Mouse (Mus musculus): ENCODE results near the gene Arhgap45. TPM values are rescaled to one million over a fixed set of nuclear protein-coding genes. Genes with fewer than 3 reads are reported as not detected.

The Arhgap45 gene
- polyA plus RNA-seq, 1 experiment from 2014 or later = 5.6 TPM

DNA sequence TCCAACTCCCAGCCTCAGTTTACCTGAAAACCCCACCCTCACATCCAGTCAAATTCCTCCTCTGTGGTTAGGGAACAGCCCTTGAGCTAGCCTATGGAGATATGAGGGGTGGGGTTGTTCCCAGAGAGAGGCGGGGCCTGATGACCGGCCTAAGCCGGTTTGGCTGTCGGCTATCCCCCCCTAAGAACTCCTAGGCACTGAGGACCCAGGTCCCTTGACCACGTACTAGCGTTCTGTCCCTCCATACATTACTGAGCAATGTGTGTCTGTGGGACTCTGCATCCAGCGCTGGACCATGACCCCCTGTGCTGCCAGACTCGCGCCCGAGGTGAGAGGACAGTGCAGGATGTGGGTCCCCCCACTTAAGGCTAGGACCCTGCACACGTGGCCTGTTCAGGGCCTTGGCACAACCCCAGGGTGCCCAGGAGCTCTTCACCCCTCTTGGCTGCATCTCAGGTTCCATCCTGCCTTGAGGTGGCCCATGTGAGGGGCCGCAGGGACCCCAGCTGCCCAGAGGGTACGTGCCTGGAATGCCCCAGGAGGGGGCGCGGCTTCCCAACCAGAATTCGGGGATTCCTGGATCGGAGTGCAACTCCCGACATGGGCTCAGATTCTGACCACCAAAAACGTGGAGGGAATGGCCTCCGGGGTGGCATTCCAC, 3.1 kb downstream of the Arhgap45 start:
- 5% methylated on average over 20 of the region's 20 CpGs for WGBS
- ATAC-seq (ENCODE audit: low FRiP score, low read depth) = 0 out of 2 replicates have a peak, but pooled peaks have one; percentile 34
- Histone ChIP-seq H3K9me3 (no peaks in the 10 kb centered on the region), H3K27ac (replicated peaks) (no peak overlapping the region), H3K9ac (replicated peaks) (peak overlapping the region; percentile 49; the same call in 1 of the 2 replicates), H3K36me3 (no peaks in the 10 kb centered on the region), H3K4me1 (peaks cover 14% of the 10 kb centered on the region), H3K27me3 (peaks cover 61% of the 10 kb centered on the region), H3K4me2 (replicated peaks) (peak overlapping the region; percentile 39), H3K4me3 (peak overlapping the region; percentile 17; the same call in 1 of the 2 replicates)

DNA sequence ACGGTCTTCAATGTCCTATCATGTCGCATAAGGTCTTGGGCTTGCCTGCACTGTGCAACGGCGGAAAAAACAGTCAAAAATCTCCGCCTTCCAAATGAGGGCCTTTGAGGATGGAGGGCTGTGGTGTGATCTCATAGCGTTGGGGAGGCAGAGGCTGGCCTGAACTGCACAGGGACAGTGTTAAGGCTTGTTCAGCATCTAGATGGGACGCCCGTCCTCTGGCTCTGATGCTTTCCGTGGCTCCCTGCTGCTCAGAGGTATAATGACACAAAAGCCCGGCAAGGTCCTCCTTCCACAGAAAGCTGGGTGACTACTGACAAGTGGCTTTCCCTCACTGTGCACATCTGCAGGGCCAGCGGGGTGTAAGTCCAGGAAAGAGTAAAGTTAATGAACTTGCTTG, 3.7 kb downstream of the Arhgap45 start:
- no peak for ATAC-seq (ENCODE audit: low FRiP score, low read depth)
- Histone ChIP-seq H3K27ac (replicated peaks) (no peak overlapping the region), H3K9ac (replicated peaks) (no peak overlapping the region), H3K36me3 (no peaks in the 10 kb centered on the region), H3K9me3 (no peaks in the 10 kb centered on the region), H3K4me1 (peaks cover 14% of the 10 kb centered on the region), H3K27me3 (peaks cover 55% of the 10 kb centered on the region), H3K4me3 (peak overlapping the region; percentile 17; the same call in 1 of the 2 replicates), H3K4me2 (replicated peaks) (peak overlapping the region; percentile 39)
- 16% methylated on average over 11 of the region's 11 CpGs for WGBS

DNA sequence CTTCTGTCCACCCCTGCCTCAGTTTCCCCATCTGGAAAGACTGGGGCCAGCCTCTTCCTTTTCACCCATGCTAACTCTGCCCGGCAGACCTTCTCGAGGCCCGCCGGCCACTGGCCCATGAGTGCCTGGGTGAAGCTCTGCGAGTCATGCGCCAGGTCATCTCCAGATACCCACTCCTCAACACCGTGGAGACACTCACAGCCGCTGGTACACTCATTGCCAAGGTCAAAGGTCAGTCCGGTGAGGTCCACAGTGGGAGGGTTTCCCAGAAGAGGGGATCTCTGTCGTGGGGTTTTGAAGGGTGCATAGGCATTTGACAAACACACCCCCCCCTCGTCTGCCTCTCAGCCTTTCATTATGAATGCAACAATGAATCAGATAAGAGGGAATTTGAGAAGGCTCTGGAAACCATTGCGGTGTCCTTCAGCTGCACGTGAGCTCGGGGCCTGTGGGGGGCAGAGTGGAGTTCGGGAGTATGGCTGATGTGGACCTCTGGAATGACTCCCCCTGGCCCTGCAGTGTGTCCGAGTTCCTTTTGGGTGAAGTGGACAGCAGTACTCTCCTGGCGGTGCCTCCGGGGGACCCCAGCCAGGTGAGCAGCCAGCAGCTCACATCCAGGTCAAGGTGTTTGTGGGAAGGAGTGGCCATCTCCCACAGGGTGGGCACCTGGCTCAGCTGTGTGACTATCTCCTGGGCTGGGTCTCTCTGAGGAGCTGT, 4.3 kb downstream of the Arhgap45 start:
- no peak overlapping the region for H3K27ac ChIP-seq (replicated peaks)
- 82% methylated on average over 18 of the region's 18 CpGs for WGBS
- H3K4me2 ChIP-seq (replicated peaks) = no peak overlapping the region
- H3K4me3 ChIP-seq = no peak overlapping the region
- no peak overlapping the region for H3K9ac ChIP-seq (replicated peaks)
- peaks cover 50% of the 10 kb centered on the region for H3K27me3 ChIP-seq
- H3K9me3 ChIP-seq = no peaks in the 10 kb centered on the region
- H3K36me3 ChIP-seq = no peaks in the 10 kb centered on the region
- peaks cover 14% of the 10 kb centered on the region for H3K4me1 ChIP-seq
- ATAC-seq (ENCODE audit: low FRiP score, low read depth) = no peak

DNA sequence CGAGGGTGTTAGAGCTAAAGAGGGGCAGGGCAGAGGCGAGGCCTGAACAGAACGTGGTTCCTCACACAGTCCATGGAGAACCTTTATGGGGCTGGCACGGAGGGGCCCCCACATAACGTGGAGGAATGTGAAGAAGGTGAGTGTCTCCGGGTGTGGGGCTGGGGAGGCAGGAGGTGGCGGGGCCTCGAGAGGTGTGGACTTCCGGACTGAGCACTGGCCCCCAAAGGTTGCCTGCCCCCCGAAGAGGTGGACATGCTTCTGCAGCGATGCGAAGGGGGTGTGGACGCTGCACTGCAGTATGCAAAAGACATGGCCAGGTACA, 4.8 kb downstream of the Arhgap45 start:
- Histone ChIP-seq H3K27me3 (peaks cover 44% of the 10 kb centered on the region), H3K36me3 (no peaks in the 10 kb centered on the region), H3K4me3 (no peak overlapping the region), H3K9me3 (no peaks in the 10 kb centered on the region), H3K9ac (replicated peaks) (no peak overlapping the region), H3K27ac (replicated peaks) (no peak overlapping the region), H3K4me1 (peaks cover 14% of the 10 kb centered on the region), H3K4me2 (replicated peaks) (no peak overlapping the region)
- WGBS = 92% methylated on average over 13 of the region's 13 CpGs
- ATAC-seq (ENCODE audit: low FRiP score, low read depth) = no peak

DNA sequence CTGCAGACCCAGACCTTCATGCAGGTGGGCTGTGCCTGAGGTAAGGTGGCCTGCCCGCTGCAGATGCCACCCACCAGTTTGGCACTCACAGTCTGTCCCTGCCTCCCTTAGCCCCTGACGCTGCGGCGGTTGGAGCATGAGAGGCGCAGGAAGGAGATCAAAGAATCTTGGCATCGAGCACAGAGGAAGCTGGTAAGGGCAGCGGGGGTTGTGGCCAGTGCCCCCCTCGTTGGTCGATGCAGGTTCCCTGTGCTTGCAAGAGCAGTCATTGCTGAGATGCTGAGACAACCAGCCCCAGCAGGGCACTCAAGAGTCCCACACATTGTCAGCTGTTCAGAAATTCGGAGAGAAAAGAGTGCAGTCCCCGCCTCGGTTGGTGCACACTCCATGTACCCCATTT, 5.7 kb downstream of the Arhgap45 start:
- ATAC-seq (ENCODE audit: low FRiP score, low read depth) = no peak
- Histone ChIP-seq H3K4me2 (replicated peaks) (no peak overlapping the region), H3K9me3 (no peaks in the 10 kb centered on the region), H3K27me3 (peaks cover 36% of the 10 kb centered on the region), H3K36me3 (no peaks in the 10 kb centered on the region), H3K27ac (replicated peaks) (no peak overlapping the region), H3K4me1 (peaks cover 14% of the 10 kb centered on the region), H3K9ac (replicated peaks) (no peak overlapping the region), H3K4me3 (no peak overlapping the region)
- 92% methylated on average over 12 of the region's 12 CpGs for WGBS

DNA sequence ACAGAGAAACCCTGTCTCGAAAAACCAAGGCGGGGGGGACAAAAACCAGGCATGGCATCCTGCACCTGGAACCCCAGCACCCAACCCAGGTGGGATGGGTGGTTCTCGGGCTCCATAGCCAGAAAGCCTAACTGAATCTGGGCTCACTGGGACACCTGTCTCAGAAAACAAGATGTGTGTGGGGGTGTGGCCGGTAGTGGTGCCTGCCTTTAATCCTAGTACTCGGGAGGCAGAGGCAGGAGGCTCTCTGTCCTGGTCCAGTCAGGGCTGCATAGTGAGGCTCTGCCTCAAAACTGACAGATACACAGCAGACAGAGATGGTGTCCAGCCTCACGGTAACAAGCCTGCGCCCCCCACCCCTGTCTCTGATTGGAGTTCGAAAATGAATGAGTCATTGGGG, 6.4 kb downstream of the Arhgap45 start:
- H3K27ac ChIP-seq (replicated peaks) = no peak overlapping the region
- H3K4me1 ChIP-seq = peaks cover 14% of the 10 kb centered on the region
- H3K36me3 ChIP-seq = no peaks in the 10 kb centered on the region
- no peak overlapping the region for H3K9ac ChIP-seq (replicated peaks)
- no peak for ATAC-seq (ENCODE audit: low FRiP score, low read depth)
- H3K9me3 ChIP-seq = no peaks in the 10 kb centered on the region
- peaks cover 29% of the 10 kb centered on the region for H3K27me3 ChIP-seq
- H3K4me3 ChIP-seq = no peak overlapping the region
- WGBS = 95% methylated on average over 8 of the region's 8 CpGs
- H3K4me2 ChIP-seq (replicated peaks) = no peak overlapping the region

DNA sequence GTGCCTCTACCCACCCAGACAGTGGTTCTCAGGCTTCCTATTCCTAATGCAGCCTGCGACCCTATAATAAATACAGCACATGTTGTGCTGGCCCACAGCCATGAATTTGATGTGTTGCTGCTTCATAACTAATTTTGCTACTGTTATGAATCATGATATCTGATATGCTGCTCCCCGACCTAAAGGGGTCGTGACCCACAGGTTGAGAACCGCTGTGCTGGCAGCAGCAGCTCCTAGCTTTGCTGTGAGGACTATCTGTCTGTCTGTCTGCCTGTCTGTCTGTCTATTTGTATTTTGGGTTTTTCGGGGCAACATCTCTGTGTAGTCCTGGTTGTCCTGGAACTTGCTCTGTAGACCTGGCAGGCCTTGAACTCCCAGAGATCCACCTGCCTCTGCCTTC, 7.3 kb downstream of the Arhgap45 start:
- 87% methylated on average over 5 of the region's 5 CpGs for WGBS
- H3K27me3 ChIP-seq = peaks cover 24% of the 10 kb centered on the region

DNA sequence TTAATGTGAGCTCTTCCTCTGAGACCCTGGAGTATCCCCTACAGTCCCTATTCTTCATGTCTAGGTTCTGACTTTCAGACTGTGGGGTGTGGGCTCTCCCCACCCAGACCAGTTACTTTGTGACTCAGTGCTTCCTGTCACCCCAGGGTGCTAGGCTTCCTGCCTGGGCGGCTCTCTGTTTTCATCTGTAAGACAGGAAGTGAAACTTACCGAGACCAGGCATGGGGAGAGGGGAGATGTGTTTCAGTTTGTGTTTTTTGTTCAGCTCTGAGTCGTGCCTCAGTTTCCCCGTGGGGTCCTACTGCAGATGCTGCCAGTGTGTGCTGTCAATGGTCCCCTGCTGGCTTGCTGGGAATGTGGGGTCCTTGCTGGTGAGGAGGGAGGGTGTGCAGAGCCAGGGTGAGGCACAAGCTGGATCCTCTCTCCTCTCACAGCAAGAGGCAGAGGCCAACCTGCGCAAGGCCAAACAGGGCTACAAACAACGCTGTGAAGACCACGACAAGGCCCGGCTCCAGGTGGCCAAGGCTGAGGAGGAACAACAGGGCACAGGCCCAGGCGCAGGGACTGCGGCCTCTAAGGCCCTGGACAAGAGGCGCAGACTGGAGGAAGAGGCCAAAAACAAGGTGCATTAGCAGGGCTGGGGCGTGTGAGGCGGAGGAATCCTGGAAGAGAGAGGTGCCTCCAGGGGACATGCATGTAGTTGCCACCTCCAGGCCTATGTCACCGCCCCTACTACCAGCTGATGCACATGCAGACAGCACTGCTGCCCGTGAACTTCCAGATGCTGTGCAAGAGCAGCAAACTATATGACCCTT, 8.0 kb downstream of the Arhgap45 start:
- H3K9ac ChIP-seq (replicated peaks) = no peak overlapping the region
- no peak overlapping the region for H3K4me2 ChIP-seq (replicated peaks)
- peaks cover 7% of the 10 kb centered on the region for H3K4me1 ChIP-seq
- peaks cover 17% of the 10 kb centered on the region for H3K27me3 ChIP-seq
- H3K9me3 ChIP-seq = no peaks in the 10 kb centered on the region
- H3K36me3 ChIP-seq = no peaks in the 10 kb centered on the region
- ATAC-seq (ENCODE audit: low FRiP score, low read depth) = no peak
- 78% methylated on average over 15 of the region's 15 CpGs for WGBS
- no peak overlapping the region for H3K27ac ChIP-seq (replicated peaks)
- no peak overlapping the region for H3K4me3 ChIP-seq

More for the DNA sequence above, 7.3 kb downstream of the Arhgap45 start:
- H3K9ac ChIP-seq (replicated peaks) = no peak overlapping the region
- H3K4me1 ChIP-seq = peaks cover 12% of the 10 kb centered on the region
- ATAC-seq (ENCODE audit: low FRiP score, low read depth) = no peak
- H3K36me3 ChIP-seq = no peaks in the 10 kb centered on the region
- H3K4me3 ChIP-seq = no peak overlapping the region
- no peak overlapping the region for H3K4me2 ChIP-seq (replicated peaks)
- no peak overlapping the region for H3K27ac ChIP-seq (replicated peaks)
- H3K9me3 ChIP-seq = no peaks in the 10 kb centered on the region

DNA sequence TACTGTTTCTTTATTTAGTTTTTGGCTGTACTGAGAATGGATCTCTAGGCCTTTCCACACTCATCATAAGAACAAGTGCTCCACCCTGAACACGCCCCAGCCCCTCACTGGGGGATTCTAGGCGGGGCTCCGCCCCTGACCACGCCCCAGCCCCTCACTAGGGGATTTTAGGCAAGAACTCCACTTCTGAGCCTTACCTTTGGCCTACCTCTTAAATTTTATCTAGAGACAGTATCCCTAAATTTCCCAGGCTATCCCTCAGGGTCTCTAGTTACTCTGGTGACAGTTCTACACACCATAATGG, 8.5 kb downstream of the Arhgap45 start:
- no peaks in the 10 kb centered on the region for H3K36me3 ChIP-seq
- no peak overlapping the region for H3K9ac ChIP-seq (replicated peaks)
- peaks cover 13% of the 10 kb centered on the region for H3K27me3 ChIP-seq
- H3K4me1 ChIP-seq = 0 out of 2 replicates have a peak, but pooled peaks cover 1% of the 10 kb centered on the region
- no peak overlapping the region for H3K4me2 ChIP-seq (replicated peaks)
- WGBS = 56% methylated on average over 4 of the region's 4 CpGs
- no peak for ATAC-seq (ENCODE audit: low FRiP score, low read depth)
- H3K27ac ChIP-seq (replicated peaks) = no peak overlapping the region
- H3K4me3 ChIP-seq = no peak overlapping the region
- H3K9me3 ChIP-seq = no peaks in the 10 kb centered on the region

DNA sequence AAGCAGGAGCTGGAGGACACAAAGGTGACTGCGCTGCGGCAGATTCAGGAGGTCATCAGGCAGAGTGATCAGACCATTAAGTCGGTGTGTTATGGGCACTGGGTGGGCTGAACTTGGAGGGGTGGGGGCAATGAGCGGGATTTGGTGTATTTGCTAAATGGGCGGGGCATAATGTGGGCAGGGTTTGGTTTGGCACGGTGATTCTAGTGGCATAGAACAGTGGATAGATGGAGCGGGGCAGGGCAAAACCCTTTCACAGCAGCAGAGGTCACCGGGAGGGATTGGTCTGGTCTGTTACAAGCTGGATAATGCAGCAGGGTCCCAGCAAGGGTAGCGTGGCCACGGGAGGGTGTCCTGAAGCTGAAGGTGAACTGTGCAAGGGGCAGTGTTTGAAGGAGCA, 9.0 kb downstream of the Arhgap45 start:
- 80% methylated on average over 10 of the region's 10 CpGs for WGBS
- Histone ChIP-seq H3K4me1 (no peaks in the 10 kb centered on the region), H3K9ac (replicated peaks) (no peak overlapping the region), H3K9me3 (no peaks in the 10 kb centered on the region), H3K27me3 (peaks cover 8% of the 10 kb centered on the region), H3K27ac (replicated peaks) (no peak overlapping the region), H3K4me2 (replicated peaks) (no peak overlapping the region), H3K4me3 (no peak overlapping the region), H3K36me3 (no peaks in the 10 kb centered on the region)
- no peak for ATAC-seq (ENCODE audit: low FRiP score, low read depth)

DNA sequence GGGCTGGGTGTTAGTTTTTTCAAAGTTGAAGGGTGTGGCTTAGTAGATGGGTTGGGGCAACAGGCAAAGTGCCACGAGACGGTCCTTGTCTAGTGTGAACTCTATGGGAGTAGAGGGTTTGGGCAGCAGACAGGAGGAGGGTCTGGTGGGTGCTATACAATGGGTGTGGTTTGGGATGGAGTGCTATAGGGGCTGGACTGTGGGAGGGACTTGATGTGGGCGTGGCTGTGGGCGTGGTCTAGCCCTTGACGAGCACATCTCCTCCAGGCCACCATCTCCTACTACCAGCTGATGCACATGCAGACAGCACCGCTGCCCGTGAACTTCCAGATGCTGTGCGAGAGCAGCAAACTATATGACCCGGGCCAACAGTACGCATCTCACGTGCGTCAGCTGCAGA, 9.4 kb downstream of the Arhgap45 start:
- Histone ChIP-seq H3K27me3 (0 out of 2 replicates have a peak, but pooled peaks cover 4% of the 10 kb centered on the region), H3K36me3 (no peaks in the 10 kb centered on the region), H3K27ac (replicated peaks) (no peak overlapping the region), H3K9me3 (no peaks in the 10 kb centered on the region), H3K4me2 (replicated peaks) (no peak overlapping the region), H3K4me1 (no peaks in the 10 kb centered on the region), H3K4me3 (no peak overlapping the region), H3K9ac (replicated peaks) (no peak overlapping the region)
- no peak for ATAC-seq (ENCODE audit: low FRiP score, low read depth)
- whole genome bisulfite sequencing = 65% methylated on average over 12 of the region's 12 CpGs
